Mouse (Mus musculus) cerebellum, adult (tissue): ENCODE measurements at regions not wholly inside any gene's neighbourhood (a gene's known extent, or its start where the extent isn't known, plus 50 kb on each side); places are given as distances from the start of the nearest gene placed in this dataset.

Experiments
- ATAC-seq: cut with Nextera tagmentation; 2 replicates; pipeline ENCODE4 v1.9.2; 2017; ENCODE audit warnings: mild to moderate bottlenecking, moderate library complexity, mixed read lengths; ENCODE audit not compliant: insufficient number of reproducible peaks, low FRiP score, low TSS enrichment

DNA sequence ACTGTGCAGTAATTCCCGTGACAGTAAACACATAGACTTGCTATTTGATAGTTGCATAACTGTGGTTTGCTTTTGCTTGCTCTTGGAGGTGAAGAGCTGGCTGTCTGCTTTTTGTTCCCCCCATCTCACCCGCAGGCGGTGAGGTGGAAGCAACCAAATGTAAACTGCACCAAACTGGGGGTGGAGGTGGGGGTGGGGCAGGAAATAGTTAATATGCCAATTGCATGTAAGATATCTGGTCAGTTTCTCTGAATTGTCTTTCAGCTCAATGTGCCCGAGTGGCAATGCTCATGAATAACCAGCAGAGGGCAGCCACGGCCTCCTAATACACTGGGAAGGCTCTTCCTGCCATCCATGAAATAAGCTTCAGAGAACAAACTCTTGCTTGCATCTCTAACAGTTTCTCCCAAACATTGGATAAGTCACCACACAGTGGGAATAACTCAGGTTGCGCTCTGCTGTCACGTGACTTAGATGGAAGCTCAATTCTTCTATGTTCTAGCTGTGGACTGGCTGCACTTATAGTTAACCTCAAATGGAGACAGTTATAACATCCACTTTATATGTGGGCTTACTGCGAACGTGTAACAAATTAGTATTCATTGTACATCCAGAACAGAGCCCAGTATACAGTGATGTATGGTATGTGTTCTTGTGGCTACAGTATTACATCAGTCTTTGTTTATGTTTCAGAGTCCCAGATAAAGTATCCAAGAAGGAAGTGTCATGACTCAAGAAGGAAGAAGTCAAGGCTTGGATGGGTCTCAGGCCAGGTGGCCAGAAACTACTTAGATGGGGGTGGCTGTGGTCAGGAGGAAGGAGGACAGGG is 62.0 kb upstream of the Egflam start:
- ATAC-seq: peak; percentile 47; the same call in 1 of the 2 replicates

- no peak for ATAC-seq
These were observed 64.4 kb upstream of the Egflam start for GRCm38 (mm10) chr15:7462549-7462948.

- ATAC-seq: no peak
These were observed 65.5 kb upstream of the Egflam start for GRCm38 (mm10) chr15:7463444-7464350.

GRCm38 (mm10) chr15:7480211-7480610 is 82.0 kb upstream of the Egflam start:
- no peak for ATAC-seq

DNA sequence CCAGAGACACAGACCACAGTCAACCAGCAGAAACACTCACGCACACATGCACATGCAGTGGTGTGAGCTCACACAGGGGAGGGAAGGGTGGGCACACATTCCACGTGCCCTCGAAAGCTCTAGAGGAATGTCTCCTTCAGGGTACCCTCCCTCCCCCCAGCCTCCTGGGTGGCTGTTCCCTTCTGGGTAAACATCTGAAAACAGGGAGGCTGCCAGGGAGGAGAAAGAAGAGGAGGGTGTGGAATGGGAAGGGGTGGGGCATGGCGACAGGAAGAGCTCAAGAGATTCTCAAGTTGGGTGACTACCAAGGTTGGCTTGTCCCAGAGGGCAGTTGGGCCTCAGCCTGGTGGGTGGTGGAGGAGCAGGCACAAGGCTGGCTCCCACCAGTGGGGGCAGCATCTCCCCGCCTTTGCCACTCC is 82.6 kb upstream of the Egflam start:
- no peak; the same call in 1 of the 2 replicates for ATAC-seq

DNA sequence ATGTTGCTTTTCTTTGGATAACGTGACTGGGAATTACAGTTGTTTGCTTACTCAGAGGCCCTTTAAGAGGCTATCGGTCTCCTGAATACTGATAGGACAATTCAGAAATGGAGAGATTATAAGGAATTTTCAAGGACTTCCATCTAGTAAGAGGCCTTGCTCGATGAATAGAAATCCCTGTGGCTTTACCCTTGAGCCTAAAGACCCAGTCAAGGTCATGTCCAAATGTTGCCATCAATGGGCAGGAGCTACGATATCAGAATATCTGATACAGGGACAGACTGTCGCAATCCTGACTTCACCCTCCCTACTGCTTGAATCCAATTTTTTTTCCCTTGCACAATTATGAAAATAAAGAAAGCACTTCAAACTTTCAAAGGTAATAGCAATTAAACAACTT is 85.5 kb upstream of the Egflam start:
- ATAC-seq: no peak

- no peak for ATAC-seq
These were observed 92.9 kb upstream of the Egflam start for GRCm38 (mm10) chr15:7491091-7491490.

- ATAC-seq: no peak
These were observed 95.0 kb upstream of the Egflam start for GRCm38 (mm10) chr15:7493126-7493669.

DNA sequence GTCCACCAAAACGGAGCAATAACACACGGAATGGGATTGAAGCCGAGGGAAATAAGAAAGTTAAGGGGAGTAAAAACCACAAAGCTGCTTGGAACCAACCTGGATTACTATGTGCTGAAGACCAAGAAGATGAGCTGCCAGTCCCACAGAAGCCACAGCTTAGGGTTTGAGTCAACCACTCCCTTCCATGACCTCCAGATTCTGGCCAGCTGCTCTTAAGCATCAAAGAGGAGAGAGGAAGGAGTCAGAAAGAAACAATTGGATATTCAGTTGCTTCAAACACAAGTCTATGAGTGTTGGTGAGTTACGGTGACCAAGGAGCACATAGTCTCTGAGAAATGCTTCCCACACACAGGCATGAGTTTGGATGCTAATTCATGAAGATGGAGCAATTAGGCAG is 99.7 kb upstream of the Egflam start:
- ATAC-seq: no peak

DNA sequence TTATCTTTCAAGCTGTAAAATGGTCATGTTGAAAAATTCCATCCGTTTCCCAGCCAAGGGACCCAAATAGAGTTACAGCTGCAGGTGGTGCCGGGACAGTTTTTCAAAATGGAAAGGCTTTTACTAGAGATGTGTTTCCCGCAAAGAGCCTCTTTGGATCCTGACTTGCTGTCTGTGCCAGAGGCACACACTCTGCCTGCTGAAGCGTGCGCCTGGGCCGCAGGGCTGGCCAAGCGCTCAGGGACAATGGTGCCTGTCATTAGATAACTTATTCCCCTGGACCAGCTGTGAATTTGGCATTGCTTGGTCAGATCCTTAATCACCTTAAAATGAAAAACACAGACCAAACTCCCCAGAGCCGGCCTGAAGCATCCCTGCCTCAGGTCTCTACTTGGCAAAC is 110.3 kb upstream of the Egflam start:
- ATAC-seq: no peak

DNA sequence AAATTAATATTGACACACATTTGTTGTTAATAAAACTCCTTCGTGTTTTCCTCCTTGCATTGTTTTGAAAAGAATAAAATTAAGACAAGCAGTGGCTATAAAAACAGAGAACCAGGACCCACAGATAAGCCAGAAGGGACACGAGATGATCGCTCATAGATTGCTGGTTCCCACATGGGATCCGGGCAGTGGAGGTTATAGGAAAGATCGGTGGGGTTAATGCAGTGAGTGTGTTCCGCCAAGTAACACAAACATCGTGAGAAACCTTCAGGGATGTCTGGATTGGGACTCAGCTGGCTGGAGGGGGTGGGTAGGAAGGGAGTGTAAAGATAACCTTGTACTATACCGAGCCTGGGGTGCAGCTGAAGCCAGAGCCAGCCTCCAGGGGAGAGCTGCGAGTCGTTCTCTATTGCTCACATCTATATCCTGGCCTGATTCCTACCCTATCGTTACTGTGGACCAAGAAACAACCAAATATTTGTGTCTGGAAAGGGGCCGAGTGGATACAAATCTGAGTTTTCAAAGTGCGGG is 116.6 kb upstream of the Egflam start:
- no peak for ATAC-seq

DNA sequence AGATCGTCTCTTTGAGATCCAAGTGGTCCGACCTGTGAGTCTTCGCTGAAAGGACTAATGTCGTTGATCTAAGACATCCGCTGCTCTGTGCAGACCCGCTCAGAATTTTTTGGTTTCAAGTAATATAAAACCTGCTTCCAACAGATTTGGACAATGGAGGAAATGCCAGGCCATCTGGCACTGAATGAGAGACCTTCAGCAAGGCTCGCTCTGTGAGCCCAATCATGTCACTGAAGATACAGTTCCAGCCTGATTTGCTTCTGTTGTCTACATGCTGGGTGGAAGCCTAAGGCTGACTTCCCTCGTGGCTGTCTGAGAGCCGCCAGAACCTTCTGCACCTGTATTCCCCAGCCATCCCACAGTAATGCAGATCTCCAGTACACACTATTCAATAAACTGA is 123.4 kb upstream of the Egflam start:
- ATAC-seq: peak; percentile 54; the same call in 1 of the 2 replicates

GRCm38 (mm10) chr15:7522902-7523786 is 124.9 kb upstream of the Egflam start:
- ATAC-seq: no peak

GRCm38 (mm10) chr15:7530959-7531588 is 132.9 kb upstream of the Egflam start:
- ATAC-seq: no peak

- ATAC-seq: no peak
These were observed 139.7 kb upstream of the Egflam start for GRCm38 (mm10) chr15:7537858-7538257.

DNA sequence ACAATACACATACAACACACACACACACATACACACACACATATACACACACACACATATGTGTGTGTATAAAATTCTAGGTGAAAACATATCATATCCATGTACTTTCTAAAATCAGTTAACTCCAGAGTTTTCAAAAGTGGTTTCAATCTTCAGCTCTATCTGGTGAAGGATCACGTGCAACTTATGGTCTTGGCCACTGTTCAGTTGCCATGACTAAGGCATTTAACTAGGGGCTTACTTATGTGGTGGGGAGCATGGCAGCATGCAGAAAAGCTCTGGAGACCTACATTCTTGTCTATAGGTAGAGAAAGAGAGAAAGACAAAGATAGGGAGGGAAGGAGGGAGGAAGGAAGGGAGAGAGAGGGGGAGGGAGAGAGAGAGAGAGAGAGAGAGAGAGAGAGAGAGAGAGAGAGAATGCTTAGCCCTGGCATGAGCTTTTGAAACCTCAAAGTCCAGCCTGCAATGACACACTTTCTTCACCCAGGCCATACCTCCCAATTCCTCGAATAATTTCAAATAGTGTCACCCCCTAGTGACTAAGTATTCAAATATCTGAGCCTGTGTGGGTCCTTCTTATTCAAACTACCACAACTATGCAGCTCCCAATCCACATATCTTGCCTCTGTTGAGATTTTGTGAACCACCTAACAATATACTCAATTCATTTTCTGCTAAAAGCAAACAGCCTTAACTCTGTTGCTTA is 155.1 kb upstream of the Egflam start:
- ATAC-seq: no peak

GRCm38 (mm10) chr15:7554433-7554832 is 156.2 kb upstream of the Egflam start:
- ATAC-seq: no peak

- ATAC-seq: no peak
These were observed 165.1 kb upstream of the Egflam start for GRCm38 (mm10) chr15:7563279-7563678.

- ATAC-seq: no peak
These were observed 165.5 kb upstream of the Egflam start for GRCm38 (mm10) chr15:7563726-7564125.
